Mouse (Mus musculus): ENCODE results near the gene Xxylt1. TPM values are rescaled to one million over a fixed set of nuclear protein-coding genes. Genes with fewer than 3 reads are reported as not detected.

Xxylt1 gene
- total and polyA plus RNA-seq, 3 experiments = 12.8 to 164 (median 26.6) TPM

- Histone ChIP-seq H3K36me3 (ENCODE audit: control insufficient read depth in 1 of 2, insufficient read depth in 2 of 2, low read length in 2 of 2) (no peaks in the 10 kb centered on the region), H3K9ac (ENCODE audit: control insufficient read depth, low read depth, low read length, poor library complexity, severe bottlenecking) (no peak overlapping the region), H3K4me1 (ENCODE audit: control insufficient read depth in 1 of 2, insufficient read depth in 2 of 2, low read length in 2 of 2) (no peaks in the 10 kb centered on the region), H3K27me3 (ENCODE audit: control insufficient read depth in 1 of 2, insufficient read depth in 2 of 2, low read length in 2 of 2) (no peaks in the 10 kb centered on the region), H3K4me3 (ENCODE audit: control insufficient read depth in 1 of 2, insufficient read depth in 1 of 2, low read depth in 2 of 2, low read length in 2 of 2) (no peak overlapping the region), H3K79me2 (ENCODE audit: control insufficient read depth, insufficient read depth, low read length, poor library complexity) (no peaks in the 10 kb centered on the region), H3K27ac (ENCODE audit: control insufficient read depth, low read depth, low read length) (no peak overlapping the region), H3K9me3 (replicated peaks; ENCODE audit: insufficient read depth, low read length) (no peaks in the 10 kb centered on the region)
- no peak for DNase-seq (ENCODE audit: low read depth, low spot score)
- TF ChIP-seq KAT2A (conservative IDR thresholded peaks at IDR 0.05; ENCODE audit: low read depth, low read length) (no peak), ZC3H11A (IDR thresholded peaks at IDR 0.05; ENCODE audit: low read depth, low read length) (no peak), ETS1 (IDR thresholded peaks at IDR 0.05; ENCODE audit: low read depth, low read length) (no peak), TBP (IDR thresholded peaks at IDR 0.05; ENCODE audit: low read depth, low read length) (no peak), MAZ (IDR thresholded peaks at IDR 0.05; ENCODE audit: low read depth, low read length) (no peak), E2F4 (IDR thresholded peaks at IDR 0.05; ENCODE audit: borderline replicate concordance, low read depth, low read length) (no peak), ZKSCAN1 (IDR thresholded peaks at IDR 0.05; ENCODE audit: low read depth, low read length) (no peak), MAX (IDR thresholded peaks at IDR 0.05; ENCODE audit: low read length) (no peak), GABPA (IDR thresholded peaks at IDR 0.05; ENCODE audit: low read depth, low read length) (no peak), HCFC1 (IDR thresholded peaks at IDR 0.05; ENCODE audit: low read depth, low read length) (no peak)
These were observed 69.0 kb downstream of the Xxylt1 start for GRCm38 (mm10) chr16:31012236-31012635.

- H3K9me3 ChIP-seq (replicated peaks; ENCODE audit: insufficient read depth, low read length) = no peaks in the 10 kb centered on the region
- no peaks in the 10 kb centered on the region for H3K36me3 ChIP-seq (ENCODE audit: control insufficient read depth in 1 of 2, insufficient read depth in 2 of 2, low read length in 2 of 2)
- no peak for DNase-seq (ENCODE audit: low read depth, low spot score)
- no peak overlapping the region for H3K9ac ChIP-seq (ENCODE audit: control insufficient read depth, low read depth, low read length, poor library complexity, severe bottlenecking)
- no peak overlapping the region for H3K27ac ChIP-seq (ENCODE audit: control insufficient read depth, low read depth, low read length)
- H3K27me3 ChIP-seq (ENCODE audit: control insufficient read depth in 1 of 2, insufficient read depth in 2 of 2, low read length in 2 of 2) = no peaks in the 10 kb centered on the region
- no peak overlapping the region for H3K4me3 ChIP-seq (ENCODE audit: control insufficient read depth in 1 of 2, insufficient read depth in 1 of 2, low read depth in 2 of 2, low read length in 2 of 2)
- H3K4me1 ChIP-seq (ENCODE audit: control insufficient read depth in 1 of 2, insufficient read depth in 2 of 2, low read length in 2 of 2) = no peaks in the 10 kb centered on the region
- H3K79me2 ChIP-seq (ENCODE audit: control insufficient read depth, insufficient read depth, low read length, poor library complexity) = no peaks in the 10 kb centered on the region
- TF ChIP-seq MYB (IDR thresholded peaks at IDR 0.05; ENCODE audit: low read depth, low read length) (no peak), ZC3H11A (IDR thresholded peaks at IDR 0.05; ENCODE audit: low read depth, low read length) (no peak), KAT2A (conservative IDR thresholded peaks at IDR 0.05; ENCODE audit: low read depth, low read length) (no peak), SMC3 (IDR thresholded peaks at IDR 0.05; ENCODE audit: low read depth, low read length) (no peak), JUND (IDR thresholded peaks at IDR 0.05; ENCODE audit: low read depth, low read length) (no peak), SIN3A (IDR thresholded peaks at IDR 0.05; ENCODE audit: low read length) (no peak), MEF2A (IDR thresholded peaks at IDR 0.05; ENCODE audit: extremely low read depth, insufficient replicate concordance, low read depth, low read length, poor library complexity, severe bottlenecking) (no peak), MAZ (IDR thresholded peaks at IDR 0.05; ENCODE audit: low read depth, low read length) (no peak), NRF1 (IDR thresholded peaks at IDR 0.05; ENCODE audit: insufficient read depth, low read depth, low read length, poor library complexity, severe bottlenecking) (no peak), GABPA (IDR thresholded peaks at IDR 0.05; ENCODE audit: low read depth, low read length) (no peak), MAX (IDR thresholded peaks at IDR 0.05; ENCODE audit: low read length) (no peak), RAD21 (IDR thresholded peaks at IDR 0.05; ENCODE audit: low read depth, low read length) (no peak)
These were observed 70.8 kb downstream of the Xxylt1 start for GRCm38 (mm10) chr16:31010443-31010842.

Measured in MEL (cell line).